In the genomic region with DNA sequence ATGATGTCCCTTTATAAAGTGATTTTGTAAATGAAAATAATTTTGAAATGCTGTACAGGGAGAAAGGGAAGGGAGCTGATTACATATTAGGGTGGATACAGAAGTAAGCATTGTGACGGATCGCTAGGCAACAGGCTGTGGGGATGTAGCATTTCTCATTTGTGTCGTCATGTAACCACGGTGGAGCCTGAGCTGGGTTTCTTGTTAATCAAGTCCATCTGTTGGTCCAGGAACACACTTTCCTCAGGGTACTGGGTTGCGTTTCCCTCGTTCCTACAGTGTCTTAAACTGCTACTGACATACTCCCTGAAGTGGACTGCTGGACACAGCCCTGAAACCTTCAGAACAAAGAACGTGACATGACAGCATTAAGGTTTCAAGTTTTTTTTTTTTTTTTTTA, we compare ENCODE assay signal across 16 mouse cellular contexts. TPM values are rescaled to one million over a fixed set of nuclear protein-coding genes. Genes with fewer than 3 reads are reported as not detected.
DNase-seq lines count a peak whose midpoint lies in the region; ATAC-seq lines count a peak whose summit lies in the region.
"Had no signal": no experiment of that assay in that cellular context is flagged by ENCODE, and none has a peak within 500 bp of the region (broad histone marks: within the 10 kb centered on the region; RNA-seq: fewer than 3 reads in every experiment).

No protein-coding gene starts in this region.

- ATAC-seq in forebrain, embryonic 13.5 days, result no peak
- peak; percentile 56; the same call in 1 of the 2 replicates for ATAC-seq in limb, embryonic 12.5 days (ENCODE audit: insufficient number of reproducible peaks, insufficient read depth, low FRiP score, low TSS enrichment, low read depth)
- no peak for ATAC-seq in liver, embryonic 11.5 days (replicated peaks; ENCODE audit: low FRiP score)
- ATAC-seq: hindbrain, embryonic 16.5 days had no signal

- no peaks in the 10 kb centered on the region for H3K9me3 ChIP-seq in forebrain, embryonic 10.5 days
- H3K9me3 ChIP-seq in forebrain, embryonic 13.5 days (replicated peaks), result no peaks in the 10 kb centered on the region
- H3K9me3 ChIP-seq in limb, embryonic 12.5 days, result no peaks in the 10 kb centered on the region
- H3K9me3 ChIP-seq in liver, embryonic 11.5 days (ENCODE audit: control insufficient read depth, low read length), result no peaks in the 10 kb centered on the region
- H3K9me3 ChIP-seq: heart, embryonic 13.5 days; lung, embryonic 15.5 days; neural tube, embryonic 13.5 days had no signal

- H3K27ac ChIP-seq in forebrain, embryonic 10.5 days, result no peak overlapping the region
- no peak overlapping the region for H3K27ac ChIP-seq in forebrain, embryonic 13.5 days
- H3K27ac ChIP-seq in limb, embryonic 12.5 days, result peak overlapping the region; percentile 58
- H3K27ac ChIP-seq in liver, embryonic 11.5 days (ENCODE audit: low read depth, low read length), result no peak overlapping the region
- H3K27ac ChIP-seq: heart, embryonic 13.5 days; lung, embryonic 15.5 days had no signal

- H3K27me3 ChIP-seq in forebrain, embryonic 10.5 days (ENCODE audit: poor library complexity, severe bottlenecking), result no peaks in the 10 kb centered on the region
- H3K27me3 ChIP-seq in forebrain, embryonic 13.5 days, result no peaks in the 10 kb centered on the region
- no peaks in the 10 kb centered on the region for H3K27me3 ChIP-seq in limb, embryonic 12.5 days
- no peaks in the 10 kb centered on the region for H3K27me3 ChIP-seq in liver, embryonic 11.5 days (replicated peaks; ENCODE audit: control insufficient read depth, insufficient read depth, low read length)
- H3K27me3 ChIP-seq: heart, embryonic 13.5 days; lung, embryonic 15.5 days; neural tube, embryonic 13.5 days had no signal

- H3K4me3 ChIP-seq in forebrain, embryonic 10.5 days, result no peak overlapping the region
- no peak overlapping the region for H3K4me3 ChIP-seq in forebrain, embryonic 13.5 days
- H3K4me3 ChIP-seq in limb, embryonic 12.5 days (replicated peaks), result no peak overlapping the region
- H3K4me3 ChIP-seq in liver, embryonic 11.5 days (ENCODE audit: low read depth, low read length), result no peak overlapping the region
- H3K4me3 ChIP-seq: heart, embryonic 13.5 days; lung, embryonic 15.5 days; neural tube, embryonic 13.5 days had no signal

- peak; percentile 29 for DNase-seq in forebrain, embryonic 10.5 days (ENCODE audit: extremely low spot score, low spot score)
- peak; percentile 21 for DNase-seq in retina, postnatal 1 day
- DNase-seq in retina, embryonic 14.5 days (ENCODE audit: low spot score), result no peak
- DNase-seq in kidney, adult 8-10 months, result no peak
- DNase-seq in kidney, postnatal 25 days, result no peak
- DNase-seq in liver, embryonic 11.5 days (ENCODE audit: low spot score), result no peak
- DNase-seq: adrenal gland, postnatal 14 days; cerebellum, postnatal 36 days; left cerebral cortex, postnatal 4 days; right cerebral cortex, adult 18-20 months had no signal

- H3K4me1 ChIP-seq in forebrain, embryonic 10.5 days, result peaks cover 27% of the 10 kb centered on the region
- peaks cover 15% of the 10 kb centered on the region for H3K4me1 ChIP-seq in forebrain, embryonic 13.5 days
- peaks cover 20% of the 10 kb centered on the region for H3K4me1 ChIP-seq in limb, embryonic 12.5 days (replicated peaks)
- no peaks in the 10 kb centered on the region for H3K4me1 ChIP-seq in liver, embryonic 11.5 days (replicated peaks; ENCODE audit: control insufficient read depth, insufficient read depth, low read length)
- H3K4me1 ChIP-seq: heart, embryonic 13.5 days; lung, embryonic 15.5 days had no signal

- no peak overlapping the region for H3K9ac ChIP-seq in forebrain, embryonic 13.5 days
- H3K9ac ChIP-seq in limb, embryonic 12.5 days (replicated peaks), result no peak overlapping the region
- H3K9ac ChIP-seq in liver, embryonic 11.5 days (ENCODE audit: low read depth, low read length), result no peak overlapping the region
- H3K9ac ChIP-seq: heart, embryonic 13.5 days; lung, embryonic 15.5 days; neural tube, embryonic 13.5 days had no signal

- peaks cover 45% of the 10 kb centered on the region for H3K36me3 ChIP-seq in forebrain, embryonic 10.5 days (replicated peaks)
- peaks cover 30% of the 10 kb centered on the region for H3K36me3 ChIP-seq in forebrain, embryonic 13.5 days (ENCODE audit: poor library complexity, severe bottlenecking)
- peaks cover 32% of the 10 kb centered on the region for H3K36me3 ChIP-seq in limb, embryonic 12.5 days
- no peaks in the 10 kb centered on the region for H3K36me3 ChIP-seq in liver, embryonic 11.5 days (ENCODE audit: control insufficient read depth, insufficient read depth, low read length)

- H3K4me2 ChIP-seq in forebrain, embryonic 13.5 days, result no peak overlapping the region
- no peak overlapping the region for H3K4me2 ChIP-seq in limb, embryonic 12.5 days
- no peak overlapping the region for H3K4me2 ChIP-seq in liver, embryonic 11.5 days
- H3K4me2 ChIP-seq: heart, embryonic 13.5 days; lung, embryonic 15.5 days; neural tube, embryonic 13.5 days had no signal

- WGBS in forebrain, embryonic 10.5 days, result 53% methylated on average over 7 of the region's 7 CpGs
- WGBS in forebrain, embryonic 13.5 days, result 50% methylated on average over 7 of the region's 7 CpGs
- 13% methylated on average over 7 of the region's 7 CpGs for WGBS in limb, embryonic 12.5 days
- 70% methylated on average over 7 of the region's 7 CpGs for WGBS in liver, embryonic 11.5 days

RNA-seq across cellular contexts. Expression of a gene that starts 18.6 kb away (rescaled TPM):
- 9.7 and 9.8 TPM in 2 replicates for polyA plus RNA-seq in forebrain, embryonic 10.5 days (2016; fragmentation: Nextera tagmentation; extraction: Ambion mirVana)
- polyA plus RNA-seq in forebrain, embryonic 13.5 days (2015; fragmentation: Nextera tagmentation; extraction: Ambion mirVana), result 22.8 and 23.2 TPM in 2 replicates
- polyA plus RNA-seq in limb, embryonic 12.5 days (2016; fragmentation: Nextera tagmentation; extraction: Ambion mirVana), result 20.0 and 23.0 TPM in 2 replicates
- polyA plus RNA-seq in liver, embryonic 11.5 days (2014; fragmentation: Nextera tagmentation; extraction: Ambion mirVana), result 5.5 and 5.7 TPM in 2 replicates

RNA-seq across cellular contexts. Expression of a gene that starts 58.4 kb away (rescaled TPM):
- 47.5 and 51.5 TPM in 2 replicates for polyA plus RNA-seq in forebrain, embryonic 10.5 days (2016; fragmentation: Nextera tagmentation; extraction: Ambion mirVana)
- polyA plus RNA-seq in forebrain, embryonic 13.5 days (2015; fragmentation: Nextera tagmentation; extraction: Ambion mirVana), result 25.9 and 28.9 TPM in 2 replicates
- 30.9 and 32.6 TPM in 2 replicates for polyA plus RNA-seq in limb, embryonic 12.5 days (2016; fragmentation: Nextera tagmentation; extraction: Ambion mirVana)
- 62.6 and 68.2 TPM in 2 replicates for polyA plus RNA-seq in liver, embryonic 11.5 days (2014; fragmentation: Nextera tagmentation; extraction: Ambion mirVana)

RNA-seq across cellular contexts. Expression of a gene that starts 58.6 kb away (rescaled TPM):
- 27.5 and 29.9 TPM in 2 replicates for polyA plus RNA-seq in forebrain, embryonic 10.5 days (2016; fragmentation: Nextera tagmentation; extraction: Ambion mirVana)
- polyA plus RNA-seq in forebrain, embryonic 13.5 days (2015; fragmentation: Nextera tagmentation; extraction: Ambion mirVana), result 15.6 and 16.9 TPM in 2 replicates
- 30.9 and 33.9 TPM in 2 replicates for polyA plus RNA-seq in limb, embryonic 12.5 days (2016; fragmentation: Nextera tagmentation; extraction: Ambion mirVana)
- polyA plus RNA-seq in liver, embryonic 11.5 days (2014; fragmentation: Nextera tagmentation; extraction: Ambion mirVana), result 38.0 and 44.1 TPM in 2 replicates

Comparison
In these comparisons a context has a peak if more than half of its experiments do, and no peak if none do; other contexts are left out.
1. DNase-seq: peak in forebrain, embryonic 10.5 days (single experiment) and retina, postnatal 1 day (single experiment); none in retina, embryonic 14.5 days (single experiment), kidney, adult 8-10 months (0 of 2), kidney, postnatal 25 days (0 of 2) and liver, embryonic 11.5 days (single experiment).